Mouse (Mus musculus): Measurements from ENCODE around the gene Kcnc4. TPM values are rescaled to one million over a fixed set of nuclear protein-coding genes. Genes with fewer than 3 reads are reported as not detected.

The Kcnc4 gene
- polyA plus RNA-seq, 1 experiment = not detected

DNA sequence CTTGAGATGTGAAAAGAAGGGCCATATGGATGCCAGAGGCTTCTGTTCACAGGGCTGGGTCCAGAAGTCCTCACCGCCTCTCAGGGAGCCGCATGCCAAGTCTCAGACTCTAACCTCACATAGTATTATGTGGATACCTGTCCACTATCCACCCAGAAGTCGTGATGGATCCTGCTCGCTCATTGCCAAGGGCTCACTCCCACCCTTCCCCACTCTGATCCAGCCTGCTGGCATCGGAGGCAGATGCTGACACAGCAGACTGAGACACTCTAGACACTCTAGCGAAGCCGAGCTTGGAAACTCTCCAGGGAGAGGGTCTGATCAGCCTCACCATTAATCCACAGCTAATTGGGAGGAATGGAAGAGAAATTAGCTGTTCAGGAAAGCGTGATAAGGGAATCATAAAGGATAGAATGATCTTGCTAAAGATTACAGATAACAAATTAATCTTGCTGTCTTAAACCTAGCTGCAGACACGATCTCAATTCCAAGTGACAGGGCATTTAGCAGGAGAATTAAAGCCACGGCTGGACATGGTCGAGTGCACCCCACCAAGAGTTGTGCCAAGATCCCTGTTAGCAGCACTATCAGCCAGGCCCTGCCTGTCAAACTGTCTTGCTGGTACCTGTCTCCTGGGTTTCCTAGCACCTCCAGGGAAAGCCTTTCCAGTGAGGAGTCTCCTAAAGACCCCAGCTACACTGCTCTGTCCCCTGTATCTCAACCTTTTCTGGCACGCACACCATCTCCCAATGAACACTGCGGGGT, 36.9 kb upstream of the Kcnc4 start:
- H3K4me1 ChIP-seq (ENCODE audit: control insufficient read depth, insufficient read depth, low read length) = peaks cover 5% of the 10 kb centered on the region; the same call in 1 of the 2 replicates
- H3K27ac ChIP-seq (ENCODE audit: insufficient read depth, low read length) = no peak overlapping the region
- no peak overlapping the region for H3K4me3 ChIP-seq (ENCODE audit: insufficient read depth, low read length)
- no peak for TF ChIP-seq POLR2A (IDR thresholded peaks at IDR 0.05; ENCODE audit: low read depth, low read length)

GRCm38 (mm10) chr3:107495524-107495923, 36.2 kb upstream of the Kcnc4 start:
- H3K27ac ChIP-seq (ENCODE audit: insufficient read depth, low read length) = no peak overlapping the region
- TF ChIP-seq CTCF (IDR thresholded peaks at IDR 0.05; ENCODE audit: borderline replicate concordance, insufficient read depth, low read length) (no peak), POLR2A (IDR thresholded peaks at IDR 0.05; ENCODE audit: low read depth, low read length) (no peak)
- no peak overlapping the region for H3K4me3 ChIP-seq (ENCODE audit: insufficient read depth, low read length)
- peaks cover 5% of the 10 kb centered on the region; the same call in 1 of the 2 replicates for H3K4me1 ChIP-seq (ENCODE audit: control insufficient read depth, insufficient read depth, low read length)

GRCm38 (mm10) chr3:107491459-107491858, 32.1 kb upstream of the Kcnc4 start:
- H3K4me3 ChIP-seq (ENCODE audit: insufficient read depth, low read length) = no peak overlapping the region
- TF ChIP-seq POLR2A (IDR thresholded peaks at IDR 0.05; ENCODE audit: low read depth, low read length) (no peak), CTCF (IDR thresholded peaks at IDR 0.05; ENCODE audit: borderline replicate concordance, insufficient read depth, low read length) (no peak)
- H3K27ac ChIP-seq (ENCODE audit: insufficient read depth, low read length) = no peak overlapping the region
- peaks cover 5% of the 10 kb centered on the region; the same call in 1 of the 2 replicates for H3K4me1 ChIP-seq (ENCODE audit: control insufficient read depth, insufficient read depth, low read length)

- peaks cover 5% of the 10 kb centered on the region; the same call in 1 of the 2 replicates for H3K4me1 ChIP-seq (ENCODE audit: control insufficient read depth, insufficient read depth, low read length)
- peak overlapping the region; percentile 9; the same call in 1 of the 2 replicates for H3K27ac ChIP-seq (ENCODE audit: insufficient read depth, low read length)
- H3K4me3 ChIP-seq (ENCODE audit: insufficient read depth, low read length) = no peak overlapping the region
- TF ChIP-seq CTCF (IDR thresholded peaks at IDR 0.05; ENCODE audit: borderline replicate concordance, insufficient read depth, low read length) (no peak), POLR2A (IDR thresholded peaks at IDR 0.05; ENCODE audit: low read depth, low read length) (no peak)
These were observed 29.3 kb upstream of the Kcnc4 start for GRCm38 (mm10) chr3:107488637-107489036.

DNA sequence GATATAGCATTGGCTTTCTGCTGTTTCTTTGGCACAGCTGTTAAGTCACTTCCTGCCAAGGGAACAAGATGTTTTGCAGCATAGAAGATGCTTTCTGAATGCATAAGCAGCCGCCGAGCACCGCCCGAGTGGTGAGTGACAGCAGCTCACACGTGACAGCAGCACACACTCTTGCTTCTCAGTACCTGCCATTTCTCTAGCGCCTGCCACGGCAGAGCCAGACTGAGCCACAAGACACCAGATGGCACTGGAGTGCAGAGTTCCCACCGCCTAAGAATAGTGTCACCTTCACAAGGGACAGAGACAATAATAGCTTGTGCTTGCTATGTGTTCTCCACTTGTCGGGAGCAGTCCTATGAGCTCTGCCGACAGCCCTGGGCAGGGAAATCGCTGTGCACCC, 23.9 kb upstream of the Kcnc4 start:
- TF ChIP-seq CTCF (IDR thresholded peaks at IDR 0.05; ENCODE audit: borderline replicate concordance, insufficient read depth, low read length) = no peak
- TF ChIP-seq POLR2A (IDR thresholded peaks at IDR 0.05; ENCODE audit: low read depth, low read length) = no peak
- no peak overlapping the region for H3K27ac ChIP-seq (ENCODE audit: insufficient read depth, low read length)
- H3K4me3 ChIP-seq (ENCODE audit: insufficient read depth, low read length) = no peak overlapping the region
- H3K4me1 ChIP-seq (ENCODE audit: control insufficient read depth, insufficient read depth, low read length) = no peaks in the 10 kb centered on the region

DNA sequence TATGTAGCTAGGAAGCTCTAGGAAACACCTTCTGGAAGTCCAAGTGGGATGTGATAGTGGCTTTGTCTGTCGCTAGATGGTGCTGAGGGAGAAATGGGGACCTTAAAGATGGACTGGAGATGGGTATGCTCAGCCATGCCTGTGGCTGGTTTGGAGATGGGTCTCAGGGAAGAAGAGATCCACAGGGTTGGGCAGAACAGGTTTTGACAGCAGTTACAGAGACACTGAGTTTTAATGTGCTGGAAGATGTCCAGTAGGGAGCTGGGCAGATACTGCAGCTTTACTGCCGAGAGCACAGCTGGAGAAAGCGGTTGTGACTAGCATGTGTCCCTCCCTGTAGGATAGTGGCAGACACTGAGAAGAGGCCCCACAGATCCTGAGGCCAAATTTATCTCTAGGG, 21.3 kb upstream of the Kcnc4 start:
- Histone ChIP-seq H3K27ac (ENCODE audit: insufficient read depth, low read length) (no peak overlapping the region), H3K4me3 (ENCODE audit: insufficient read depth, low read length) (no peak overlapping the region), H3K4me1 (ENCODE audit: control insufficient read depth, insufficient read depth, low read length) (no peaks in the 10 kb centered on the region)
- TF ChIP-seq POLR2A (IDR thresholded peaks at IDR 0.05; ENCODE audit: low read depth, low read length) (no peak), CTCF (IDR thresholded peaks at IDR 0.05; ENCODE audit: borderline replicate concordance, insufficient read depth, low read length) (no peak)

DNA sequence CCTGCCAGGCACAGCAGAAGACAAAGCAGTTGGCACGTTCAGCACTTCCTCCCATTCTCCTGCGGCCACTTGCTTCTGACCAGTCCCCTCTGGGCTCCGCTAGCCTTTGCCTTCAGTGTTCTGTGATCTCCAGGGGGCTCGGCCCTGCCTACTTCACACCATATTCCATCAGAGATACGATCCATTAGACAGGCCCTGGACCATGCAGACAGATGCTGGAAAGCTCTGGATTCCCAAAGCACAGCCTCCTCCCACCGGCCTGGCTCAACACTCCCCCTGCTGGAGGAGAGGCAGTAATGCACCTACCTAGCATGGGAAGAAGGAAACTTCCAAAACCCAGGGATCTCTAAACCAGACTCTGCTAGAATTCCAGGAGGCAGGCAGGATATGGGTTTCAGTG, 12.8 kb upstream of the Kcnc4 start:
- H3K4me1 ChIP-seq (ENCODE audit: control insufficient read depth, insufficient read depth, low read length) = no peaks in the 10 kb centered on the region
- no peak overlapping the region for H3K4me3 ChIP-seq (ENCODE audit: insufficient read depth, low read length)
- H3K27ac ChIP-seq (ENCODE audit: insufficient read depth, low read length) = no peak overlapping the region
- TF ChIP-seq CTCF (IDR thresholded peaks at IDR 0.05; ENCODE audit: borderline replicate concordance, insufficient read depth, low read length) (peak; percentile 93), POLR2A (IDR thresholded peaks at IDR 0.05; ENCODE audit: low read depth, low read length) (no peak)

GRCm38 (mm10) chr3:107469059-107469458, 9.7 kb upstream of the Kcnc4 start:
- TF ChIP-seq POLR2A (IDR thresholded peaks at IDR 0.05; ENCODE audit: low read depth, low read length) (no peak), CTCF (IDR thresholded peaks at IDR 0.05; ENCODE audit: borderline replicate concordance, insufficient read depth, low read length) (no peak)
- Histone ChIP-seq H3K27ac (ENCODE audit: insufficient read depth, low read length) (no peak overlapping the region), H3K4me3 (ENCODE audit: insufficient read depth, low read length) (no peak overlapping the region), H3K4me1 (ENCODE audit: control insufficient read depth, insufficient read depth, low read length) (no peaks in the 10 kb centered on the region)

DNA sequence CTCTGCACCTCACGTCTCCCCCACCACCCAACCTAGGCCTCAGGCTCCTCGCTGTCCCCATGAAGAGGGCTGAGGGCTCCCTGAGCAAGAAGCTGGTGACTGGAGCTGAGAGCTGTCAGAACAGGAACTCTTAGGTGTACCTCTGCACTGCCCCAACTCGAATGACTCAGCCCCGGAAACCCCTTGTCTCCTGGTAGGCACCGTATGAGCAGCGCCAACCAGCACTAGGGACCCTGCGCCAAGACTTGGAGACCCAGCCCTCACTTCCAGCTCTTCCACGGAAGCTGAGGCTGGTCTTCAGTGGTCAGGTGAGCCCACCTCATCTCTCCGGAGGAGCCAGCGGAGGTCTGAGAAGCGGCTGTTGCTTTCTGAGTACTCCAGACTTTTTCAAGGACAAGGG, 8.8 kb upstream of the Kcnc4 start:
- Histone ChIP-seq H3K27ac (ENCODE audit: insufficient read depth, low read length) (no peak overlapping the region), H3K4me1 (ENCODE audit: control insufficient read depth, insufficient read depth, low read length) (no peaks in the 10 kb centered on the region), H3K4me3 (ENCODE audit: insufficient read depth, low read length) (no peak overlapping the region)
- TF ChIP-seq POLR2A (IDR thresholded peaks at IDR 0.05; ENCODE audit: low read depth, low read length) = no peak

DNA sequence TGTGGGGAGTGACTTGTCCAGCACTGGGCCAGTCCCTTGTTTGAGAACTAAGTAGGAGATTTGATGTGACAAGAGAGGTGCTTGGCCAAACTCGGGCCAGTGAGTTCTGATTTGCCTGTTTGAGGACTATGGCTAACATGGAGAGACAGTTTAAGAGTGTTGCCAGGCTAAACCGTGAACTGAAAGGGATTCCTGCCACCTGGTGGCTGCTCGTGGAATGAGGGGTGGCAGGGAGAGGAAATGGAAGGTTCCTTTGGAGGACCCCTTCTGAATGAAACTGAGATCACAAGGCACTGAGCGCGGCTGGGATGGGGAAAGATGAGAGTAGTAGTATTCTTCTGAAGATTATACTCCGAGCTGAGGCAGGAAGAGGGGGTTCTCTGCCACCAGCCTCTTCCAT, 7.2 kb upstream of the Kcnc4 start:
- TF ChIP-seq CTCF (IDR thresholded peaks at IDR 0.05; ENCODE audit: borderline replicate concordance, insufficient read depth, low read length) (peak; percentile 86; the same call in 1 of the 2 replicates), POLR2A (IDR thresholded peaks at IDR 0.05; ENCODE audit: low read depth, low read length) (no peak)
- Histone ChIP-seq H3K4me1 (ENCODE audit: control insufficient read depth, insufficient read depth, low read length) (no peaks in the 10 kb centered on the region), H3K4me3 (ENCODE audit: insufficient read depth, low read length) (no peak overlapping the region), H3K27ac (ENCODE audit: insufficient read depth, low read length) (no peak overlapping the region)
